Mouse (Mus musculus): Measurements from ENCODE around the gene Ep400.

Ep400 gene

GRCm38 (mm10) chr5:110665486-110666121 is 104.9 kb downstream of the Ep400 start:
- no peak for DNase-seq (ENCODE audit: low spot score)

GRCm38 (mm10) chr5:110664750-110665269 is 105.7 kb downstream of the Ep400 start:
- DNase-seq (ENCODE audit: low spot score) = no peak

- no peak for DNase-seq (ENCODE audit: low spot score)
Measured at GRCm38 (mm10) chr5:110664041-110664440, 106.5 kb downstream of the Ep400 start.

GRCm38 (mm10) chr5:110659682-110660081 is 110.8 kb downstream of the Ep400 start:
- DNase-seq (ENCODE audit: low spot score) = no peak

GRCm38 (mm10) chr5:110653686-110654085 is 116.8 kb downstream of the Ep400 start:
- DNase-seq (ENCODE audit: low spot score) = no peak

- peak; percentile 97 for DNase-seq (ENCODE audit: low spot score)
Measured at GRCm38 (mm10) chr5:110652719-110653648, 117.5 kb downstream of the Ep400 start, which contains the start of the genes Noc4l and Ddx51. Gene Noc4l, minus strand, starts transcription at chr5:110653417. Gene Ddx51, plus strand, starts transcription at chr5:110653451.

DNA sequence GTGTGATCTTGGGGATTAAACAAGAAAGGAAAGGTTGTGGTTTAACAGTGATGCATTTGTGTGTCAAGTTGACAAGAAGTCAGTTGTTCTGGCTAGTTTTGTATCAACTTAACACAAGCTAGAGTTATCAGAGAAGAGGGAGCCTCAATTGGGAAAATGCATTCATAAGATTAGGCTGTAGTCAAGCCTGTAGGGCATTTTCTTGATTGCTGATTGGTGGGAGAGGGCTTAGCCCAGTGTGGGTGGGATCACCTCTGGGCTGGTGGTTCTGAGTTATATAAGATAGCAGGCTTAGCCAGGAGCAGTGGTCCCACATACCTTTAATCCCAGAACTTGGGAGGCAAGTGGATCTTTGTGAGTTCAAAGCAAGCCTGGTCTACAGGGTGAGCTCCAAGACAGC is 124.1 kb downstream of the Ep400 start:
- DNase-seq (ENCODE audit: low spot score) = no peak

DNA sequence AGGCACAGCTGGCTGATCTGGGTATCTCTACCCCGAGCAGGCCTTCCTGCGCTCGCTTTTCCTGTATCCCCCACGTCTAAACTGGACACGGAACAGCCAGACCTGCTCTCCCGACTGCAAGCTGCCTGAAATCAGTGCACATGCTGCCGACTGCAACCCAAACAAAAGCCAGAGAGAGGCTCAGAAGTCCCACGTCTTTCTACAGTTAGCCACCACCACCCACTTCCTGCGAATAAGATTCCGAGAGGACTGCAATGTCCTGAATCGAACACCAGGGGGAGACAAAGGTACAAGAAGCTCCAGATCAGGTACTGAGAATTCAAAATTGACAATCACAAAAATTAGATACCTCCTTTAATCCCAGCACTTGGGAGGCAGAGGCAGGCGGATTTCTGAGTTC is 131.1 kb downstream of the Ep400 start:
- DNase-seq (ENCODE audit: low spot score) = peak; percentile 46

DNA sequence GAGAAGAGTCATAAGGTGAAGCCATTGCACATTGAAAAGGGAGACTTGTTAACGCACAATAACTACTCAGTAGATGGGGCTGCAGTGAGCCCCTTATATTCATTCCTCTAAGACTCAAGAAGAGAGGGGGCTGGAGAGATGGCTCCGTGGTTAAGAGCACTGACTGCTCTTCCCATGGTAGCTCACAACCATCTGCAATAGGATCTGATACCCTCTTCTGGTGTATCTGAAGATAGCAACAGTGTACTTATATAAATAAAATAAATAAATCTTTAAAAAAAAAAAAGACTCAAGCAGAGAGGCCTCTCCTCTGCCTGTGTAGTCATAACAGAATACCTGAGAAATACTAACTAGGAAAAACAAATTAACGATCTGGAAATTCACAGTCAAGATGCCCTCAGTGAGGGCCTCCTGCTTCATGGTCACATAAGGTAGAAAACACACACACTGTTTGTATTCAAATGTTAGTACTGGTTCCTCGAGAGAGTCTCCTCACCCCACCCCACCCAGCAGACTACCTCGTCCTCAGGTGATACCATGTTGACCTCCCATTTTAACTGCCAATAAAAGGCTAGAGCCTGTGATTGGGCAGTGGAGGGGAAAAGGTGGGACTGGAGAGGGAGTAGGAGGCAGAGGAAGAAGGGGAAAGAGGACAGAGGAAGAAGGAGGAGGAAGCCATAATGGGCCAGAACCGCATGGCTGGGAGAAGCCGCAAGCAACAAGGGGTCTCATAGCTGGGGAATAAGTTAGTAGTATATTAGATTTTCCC is 132.0 kb downstream of the Ep400 start:
- no peak for DNase-seq (ENCODE audit: low spot score)

GRCm38 (mm10) chr5:110635951-110636707 is 134.4 kb downstream of the Ep400 start:
- DNase-seq (ENCODE audit: low spot score) = no peak

GRCm38 (mm10) chr5:110629525-110630120 is 140.9 kb downstream of the Ep400 start:
- no peak for DNase-seq (ENCODE audit: low spot score)

DNA sequence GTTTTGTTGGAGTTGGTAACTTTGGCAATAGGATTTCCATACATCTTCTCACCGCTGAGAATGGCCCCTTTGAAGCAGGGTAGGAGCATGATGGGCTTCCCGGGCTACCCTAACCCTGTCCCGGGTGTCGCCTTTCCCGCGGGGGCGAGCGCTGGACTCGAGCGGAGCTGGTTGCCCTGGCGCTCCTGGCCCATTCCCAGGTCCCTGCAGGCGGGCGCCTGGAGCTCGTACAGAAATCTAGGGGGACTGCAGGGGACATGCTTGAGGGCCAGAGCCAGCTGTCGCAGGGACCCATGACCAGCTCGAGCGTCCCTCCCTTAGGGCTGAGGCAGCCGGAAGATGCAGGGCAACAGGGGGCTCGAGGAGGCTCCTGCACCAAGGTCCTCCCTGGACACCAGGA is 142.4 kb downstream of the Ep400 start:
- DNase-seq (ENCODE audit: low spot score) = no peak

GRCm38 (mm10) chr5:110627351-110627750 is 143.2 kb downstream of the Ep400 start:
- DNase-seq (ENCODE audit: low spot score) = no peak

DNA sequence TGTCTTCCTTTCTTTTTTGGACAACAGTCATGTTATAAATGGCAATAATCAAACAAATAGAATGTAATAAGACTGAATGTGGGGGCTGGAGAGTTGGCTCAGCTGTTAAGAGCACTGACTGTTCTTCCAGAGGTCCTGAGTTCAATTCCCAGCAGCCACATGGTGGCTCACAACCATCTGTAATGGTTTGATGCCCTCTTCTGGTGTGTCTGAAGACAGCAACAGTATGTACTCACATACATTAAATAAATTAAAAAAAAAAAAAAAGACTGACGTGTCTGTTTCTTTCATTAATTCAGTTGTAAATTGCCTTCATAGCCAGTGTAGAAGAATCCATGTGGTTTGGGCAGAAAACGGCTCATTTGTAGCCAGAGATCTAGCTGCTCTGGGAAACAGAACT is 146.2 kb downstream of the Ep400 start:
- DNase-seq (ENCODE audit: low spot score) = no peak

- no peak for DNase-seq (ENCODE audit: low spot score)
Measured at GRCm38 (mm10) chr5:110619226-110619625, 151.3 kb downstream of the Ep400 start.

All from urinary bladder, postnatal 25 days (tissue).